ENCODE assay signal across 1 mouse cellular context in the genomic region with DNA sequence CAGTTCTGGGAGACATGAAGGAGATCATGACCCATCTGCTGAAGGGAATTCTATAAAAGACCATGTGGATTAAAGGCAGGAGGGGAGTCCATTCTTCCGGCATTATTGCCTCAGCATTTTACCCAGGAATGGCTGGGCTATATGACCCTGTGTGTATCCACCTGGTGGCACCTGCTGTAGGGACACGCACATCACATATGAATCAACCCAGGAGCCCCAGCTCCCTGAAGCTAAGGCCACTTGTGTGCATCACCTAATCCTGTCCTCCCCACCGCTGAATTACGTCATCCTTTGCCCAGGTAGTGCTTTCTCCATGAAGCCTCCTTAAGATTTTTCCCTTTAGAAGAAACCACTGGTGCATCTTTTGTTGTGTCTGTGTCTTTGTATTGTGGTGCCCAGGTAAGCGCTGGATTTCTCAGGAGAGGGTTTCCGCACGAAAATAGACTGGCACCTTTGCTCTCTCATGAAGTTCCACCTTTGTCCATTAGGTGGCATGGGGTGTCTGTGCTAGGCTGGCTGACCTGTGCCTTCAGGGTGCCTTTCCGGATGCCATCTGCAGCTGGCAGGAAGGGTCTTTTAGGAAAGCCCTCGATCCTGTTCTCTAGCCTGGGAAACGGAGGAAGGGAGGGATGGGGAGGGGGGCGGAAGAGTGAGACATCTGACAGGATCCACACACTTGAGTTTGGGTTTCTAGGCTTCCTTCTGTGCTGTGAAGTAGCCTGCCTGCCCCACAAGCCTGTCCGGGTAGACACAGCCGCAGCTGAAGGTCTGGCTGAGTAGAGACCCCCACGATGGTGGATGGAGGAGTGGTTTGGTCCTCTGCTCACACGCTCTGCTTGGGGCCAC.
TF ChIP-seq lines count a peak whose summit lies in the region.

No protein-coding gene starts in this region.

TF ChIP-seq in CH12.LX, 34 proteins besides CTCF, POLR2A, EP300 and RAD21:
- TF ChIP-seq MEF2A (IDR thresholded peaks at IDR 0.05; ENCODE audit: borderline replicate concordance, low read depth, low read length): 0 out of 2 replicates have a peak, but pooled peaks have one; percentile 35
- 0 out of 2 replicates have a peak, but pooled peaks have one; percentile 40 for TF ChIP-seq UBTF (IDR thresholded peaks at IDR 0.05; ENCODE audit: low read depth, low read length)
- 0 out of 2 replicates have a peak, but pooled peaks have one; percentile 51 for TF ChIP-seq TCF12 (IDR thresholded peaks at IDR 0.05; ENCODE audit: low read depth, low read length)
- no peak for TF ChIP-seq CHD1 (IDR thresholded peaks at IDR 0.05; ENCODE audit: low read depth, low read length)
- TF ChIP-seq MAZ (IDR thresholded peaks at IDR 0.05; ENCODE audit: low read depth, low read length): no peak
- no peak for TF ChIP-seq KAT2A (IDR thresholded peaks at IDR 0.05; ENCODE audit: insufficient replicate concordance, low read length)
- TF ChIP-seq ZNF384 (IDR thresholded peaks at IDR 0.05; ENCODE audit: low read depth, low read length): 0 out of 2 replicates have a peak, but pooled peaks have one; percentile 26
- no peak for TF ChIP-seq TBP (conservative IDR thresholded peaks at IDR 0.05; ENCODE audit: low read depth, low read length)
- no peak for TF ChIP-seq USF2 (conservative IDR thresholded peaks at IDR 0.05; ENCODE audit: low read depth, low read length)
- no peak for TF ChIP-seq MAFK (IDR thresholded peaks at IDR 0.05; ENCODE audit: insufficient replicate concordance, low read length)
- TF ChIP-seq ZMIZ1 (IDR thresholded peaks at IDR 0.05; ENCODE audit: low read depth, low read length): no peak
- TF ChIP-seq HCFC1 (IDR thresholded peaks at IDR 0.05; ENCODE audit: low read depth, low read length): peak; percentile 36; the same call in 1 of the 2 replicates
- TF ChIP-seq NELFE (IDR thresholded peaks at IDR 0.05; ENCODE audit: low read depth, low read length): peak; percentile 49; the same call in 1 of the 2 replicates
- no peak for TF ChIP-seq E2F4 (IDR thresholded peaks at IDR 0.05; ENCODE audit: insufficient replicate concordance, low read depth, low read length)
- TF ChIP-seq IRF4 (IDR thresholded peaks at IDR 0.05; ENCODE audit: low read depth, low read length): 0 out of 2 replicates have a peak, but pooled peaks have one; percentile 14
- TF ChIP-seq SMC3 (IDR thresholded peaks at IDR 0.05; ENCODE audit: low read depth, low read length): peak; percentile 89
- TF ChIP-seq SIN3A (IDR thresholded peaks at IDR 0.05; ENCODE audit: low read length): 0 out of 2 replicates have a peak, but pooled peaks have one; percentile 48
- no peak for TF ChIP-seq GABPA (IDR thresholded peaks at IDR 0.05; ENCODE audit: insufficient replicate concordance, low read depth, low read length)
- peak; percentile 34 for TF ChIP-seq ZC3H11A (IDR thresholded peaks at IDR 0.05; ENCODE audit: low read depth, low read length)
- TF ChIP-seq MAX (IDR thresholded peaks at IDR 0.05; ENCODE audit: low read length): 0 out of 2 replicates have a peak, but pooled peaks have one; percentile 20
- peak; percentile 42 for TF ChIP-seq BHLHE40 (IDR thresholded peaks at IDR 0.05; ENCODE audit: low read depth, low read length)
- TF ChIP-seq NRF1 (IDR thresholded peaks at IDR 0.05; ENCODE audit: low read depth, low read length): no peak
- no peak for TF ChIP-seq RCOR1 (conservative IDR thresholded peaks at IDR 0.05; ENCODE audit: low read depth, low read length)
- no peak for TF ChIP-seq CHD2 (IDR thresholded peaks at IDR 0.05; ENCODE audit: low read length)
- peak; percentile 71 for TF ChIP-seq ELF1 (IDR thresholded peaks at IDR 0.05; ENCODE audit: low read depth, low read length)
- no peak for TF ChIP-seq MXI1 (IDR thresholded peaks at IDR 0.05; ENCODE audit: low read depth, low read length)
- no peak for TF ChIP-seq ZKSCAN1 (IDR thresholded peaks at IDR 0.05; ENCODE audit: borderline replicate concordance, low read depth, low read length)
- no peak for TF ChIP-seq ETS1 (conservative IDR thresholded peaks at IDR 0.05; ENCODE audit: low read depth, low read length)
